Comparison of ENCODE assay signal across 19 mouse cellular contexts in the genomic region with DNA sequence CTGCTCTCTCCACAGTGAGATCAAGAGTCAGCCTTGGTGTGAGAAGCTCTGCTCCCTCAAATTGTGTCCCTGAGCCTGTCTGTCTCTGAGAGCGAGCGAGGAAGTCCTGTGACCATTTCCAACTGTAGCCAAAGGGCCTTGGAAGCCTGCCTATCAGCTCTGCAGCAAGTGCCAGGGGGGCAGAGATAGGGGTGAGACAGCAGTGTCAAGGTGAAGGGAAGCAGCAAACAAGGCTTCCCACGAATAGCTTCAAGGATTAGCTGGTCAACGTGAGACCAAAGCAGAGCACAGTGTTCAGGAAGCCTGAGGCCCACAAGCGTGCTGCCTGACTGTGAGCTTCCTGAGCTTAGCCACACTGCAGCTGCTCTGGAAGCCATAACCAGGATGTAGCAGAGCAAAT. TPM values are rescaled to one million over a fixed set of nuclear protein-coding genes. Genes with fewer than 3 reads are reported as not detected.
DNase-seq lines count a peak whose midpoint lies in the region; ATAC-seq and TF ChIP-seq lines count a peak whose summit lies in the region.
"Had no signal": no experiment of that assay in that cellular context is flagged by ENCODE, and none has a peak within 500 bp of the region (broad histone marks: within the 10 kb centered on the region; RNA-seq: fewer than 3 reads in every experiment).

No protein-coding gene starts in this region.

- H3K9ac ChIP-seq in heart, postnatal 0 days (replicated peaks; ENCODE audit: low read depth, low read length) = no peak overlapping the region
- no peak overlapping the region for H3K9ac ChIP-seq in hindbrain, embryonic 13.5 days
- H3K9ac ChIP-seq: liver, embryonic 13.5 days; neural tube, embryonic 13.5 days had no signal

- ATAC-seq in heart, postnatal 0 days (ENCODE audit: insufficient read depth, low read depth) = peak; percentile 75
- ATAC-seq in hindbrain, embryonic 13.5 days (ENCODE audit: low FRiP score) = no peak
- ATAC-seq: forebrain, embryonic 14.5 days; hindbrain, postnatal 0 days had no signal

- no peak for DNase-seq in testis, postnatal 10 days (ENCODE audit: low spot score)
- DNase-seq in adrenal gland, postnatal 36 days = peak; percentile 47 to 61
- peak; percentile 64 for DNase-seq in heart, postnatal 0 days (ENCODE audit: low spot score)
- DNase-seq in layer of hippocampus, adult 8-10 months (ENCODE audit: low spot score in 2 of 2) = no peak
- DNase-seq in lung, postnatal 25 days (ENCODE audit: low spot score) = no peak
- DNase-seq: cerebellum, postnatal 36 days; gastrocnemius, postnatal 14 days; kidney, adult 8-10 months; liver, embryonic 13.5 days; lung, postnatal 36 days had no signal

- H3K4me1 ChIP-seq in testis, adult 2 months (ENCODE audit: control insufficient read depth, insufficient read depth, low read length) = no peaks in the 10 kb centered on the region; the same call in 1 of the 2 replicates
- H3K4me1 ChIP-seq in heart, postnatal 0 days (ENCODE audit: control insufficient read depth, insufficient read depth) = 0 out of 2 replicates have a peak, but pooled peaks cover 6% of the 10 kb centered on the region
- no peaks in the 10 kb centered on the region for H3K4me1 ChIP-seq in hindbrain, embryonic 13.5 days (replicated peaks)
- H3K4me1 ChIP-seq: liver, embryonic 13.5 days; neural tube, embryonic 13.5 days had no signal

- 28% methylated on average over 5 of the region's 5 CpGs for WGBS in heart, postnatal 0 days
- WGBS in hindbrain, embryonic 13.5 days = 95% methylated on average over 5 of the region's 5 CpGs

- no peak overlapping the region for H3K4me2 ChIP-seq in heart, postnatal 0 days (ENCODE audit: low read depth, low read length)
- no peak overlapping the region for H3K4me2 ChIP-seq in hindbrain, embryonic 13.5 days
- H3K4me2 ChIP-seq: liver, embryonic 13.5 days; neural tube, embryonic 13.5 days had no signal

- no peaks in the 10 kb centered on the region for H3K27me3 ChIP-seq in testis, adult 2 months (ENCODE audit: control insufficient read depth, insufficient read depth, low read length)
- H3K27me3 ChIP-seq in heart, postnatal 0 days (ENCODE audit: control insufficient read depth, insufficient read depth, low read length) = no peaks in the 10 kb centered on the region
- no peaks in the 10 kb centered on the region for H3K27me3 ChIP-seq in hindbrain, embryonic 13.5 days
- H3K27me3 ChIP-seq: liver, embryonic 13.5 days; neural tube, embryonic 13.5 days had no signal

- TF ChIP-seq POLR2A in testis, adult 2 months (IDR thresholded peaks at IDR 0.05; ENCODE audit: control insufficient read depth, low read depth, low read length) = no peak

- no peaks in the 10 kb centered on the region for H3K9me3 ChIP-seq in heart, postnatal 0 days (replicated peaks; ENCODE audit: control insufficient read depth, low read length)
- no peaks in the 10 kb centered on the region for H3K9me3 ChIP-seq in hindbrain, embryonic 13.5 days
- H3K9me3 ChIP-seq: liver, embryonic 13.5 days; neural tube, embryonic 13.5 days had no signal

- no peak overlapping the region for H3K4me3 ChIP-seq in testis, adult 2 months (ENCODE audit: control insufficient read depth, low read depth, low read length)
- no peak overlapping the region for H3K4me3 ChIP-seq in heart, postnatal 0 days (ENCODE audit: low read depth, low read length)
- no peak overlapping the region for H3K4me3 ChIP-seq in hindbrain, embryonic 13.5 days
- H3K4me3 ChIP-seq: liver, embryonic 13.5 days; neural tube, embryonic 13.5 days had no signal

- peaks cover 6% of the 10 kb centered on the region for H3K36me3 ChIP-seq in testis, adult 2 months (ENCODE audit: control insufficient read depth, insufficient read depth, low read length)
- H3K36me3 ChIP-seq in heart, postnatal 0 days (replicated peaks; ENCODE audit: control insufficient read depth, insufficient read depth, low read length) = peaks cover 64% of the 10 kb centered on the region
- H3K36me3 ChIP-seq in hindbrain, embryonic 13.5 days = peaks cover 89% of the 10 kb centered on the region

- peak overlapping the region; percentile 75 for H3K27ac ChIP-seq in testis, adult 2 months (ENCODE audit: control insufficient read depth, insufficient read depth, low read depth, low read length)
- peak overlapping the region; percentile 69 for H3K27ac ChIP-seq in heart, postnatal 0 days (ENCODE audit: low read depth)
- H3K27ac ChIP-seq in hindbrain, embryonic 13.5 days = no peak overlapping the region
- H3K27ac ChIP-seq: hindbrain, postnatal 0 days; liver, embryonic 13.5 days; neural tube, embryonic 13.5 days had no signal

- peak; percentile 86 for TF ChIP-seq EP300 in heart, postnatal 0 days (IDR thresholded peaks at IDR 0.05; ENCODE audit: low read depth)

- no peak for TF ChIP-seq CTCF in testis, adult 2 months (IDR thresholded peaks at IDR 0.05; ENCODE audit: control insufficient read depth, insufficient read depth, insufficient replicate concordance, low read depth, low read length)
- no peak for TF ChIP-seq CTCF in heart, postnatal 0 days (IDR thresholded peaks at IDR 0.05; ENCODE audit: low read depth)

RNA-seq across cellular contexts. Expression of gene Lhfpl5, which starts 16.0 kb away (rescaled TPM):
- 0.10 TPM in 1 of 2 replicates, not detected in the other for polyA plus RNA-seq in testis, adult 2 months (2012; rRNA removed)
- 1 to 10 TPM; 1.3 to 1.8 TPM for total RNA-seq in adrenal gland, postnatal 36 days (2021)
- not detected in 2 replicates for total RNA-seq in heart, postnatal 0 days (2014; rRNA removed; ENCODE audit: low replicate concordance)
- 0.07 and 0.10 TPM in 2 replicates for polyA plus RNA-seq in heart, postnatal 0 days (2015; fragmentation: Nextera tagmentation; extraction: Ambion mirVana)
- total RNA-seq in layer of hippocampus, adult 8-10 months (2022) = 1 to 10 TPM; 3.5 to 5.3 (median 4.2) TPM
- 6.4 and 7.2 TPM in 2 replicates for polyA plus RNA-seq in hindbrain, embryonic 13.5 days (2015; fragmentation: Nextera tagmentation; extraction: Ambion mirVana)
- total RNA-seq: gastrocnemius, postnatal 14 days had no signal
- polyA plus RNA-seq: liver, embryonic 13.5 days had no signal

RNA-seq across cellular contexts. Expression of gene Clps, which starts 30.9 kb away (rescaled TPM):
- polyA plus RNA-seq in testis, adult 2 months (2012; rRNA removed) = 2.5 and 4.1 TPM in 2 replicates
- not detected for total RNA-seq in adrenal gland, postnatal 36 days (2021)
- not detected in 2 replicates for total RNA-seq in heart, postnatal 0 days (2014; rRNA removed; ENCODE audit: low replicate concordance)
- not detected in 2 replicates for polyA plus RNA-seq in heart, postnatal 0 days (2015; fragmentation: Nextera tagmentation; extraction: Ambion mirVana)
- not detected for total RNA-seq in layer of hippocampus, adult 8-10 months (2022)
- 0.58 TPM in 1 of 2 replicates, not detected in the other for polyA plus RNA-seq in hindbrain, embryonic 13.5 days (2015; fragmentation: Nextera tagmentation; extraction: Ambion mirVana)
- total RNA-seq: gastrocnemius, postnatal 14 days; hindbrain, postnatal 0 days; left cerebral cortex, postnatal 10 days; midbrain, postnatal 0 days had no signal
- polyA plus RNA-seq: embryonic facial prominence, embryonic 14.5 days; forebrain, embryonic 14.5 days; hindbrain, postnatal 0 days; midbrain, postnatal 0 days; neural tube, embryonic 13.5 days had no signal

RNA-seq across cellular contexts. Expression of gene Srpk1, which starts 31.0 kb away (rescaled TPM):
- 167 and 171 TPM in 2 replicates for polyA plus RNA-seq in testis, adult 2 months (2012; rRNA removed)
- total RNA-seq in adrenal gland, postnatal 36 days (2021) = 10 to 100 TPM; 57.6 to 69.1 TPM
- total RNA-seq in heart, postnatal 0 days (2014; rRNA removed; ENCODE audit: low replicate concordance) = 16.6 and 21.0 TPM in 2 replicates
- 29.3 and 29.9 TPM in 2 replicates for polyA plus RNA-seq in heart, postnatal 0 days (2015; fragmentation: Nextera tagmentation; extraction: Ambion mirVana)
- total RNA-seq in layer of hippocampus, adult 8-10 months (2022) = 10 to 100 TPM; 70.6 to 94.3 (median 78.3) TPM
- 105 and 107 TPM in 2 replicates for polyA plus RNA-seq in hindbrain, embryonic 13.5 days (2015; fragmentation: Nextera tagmentation; extraction: Ambion mirVana)

RNA-seq across cellular contexts. Expression of gene Clpsl2, which starts 42.3 kb away (rescaled TPM):
- polyA plus RNA-seq in testis, adult 2 months (2012; rRNA removed) = not detected in 2 replicates
- not detected for total RNA-seq in adrenal gland, postnatal 36 days (2021)
- not detected in 2 replicates for total RNA-seq in heart, postnatal 0 days (2014; rRNA removed; ENCODE audit: low replicate concordance)
- not detected in 2 replicates for polyA plus RNA-seq in heart, postnatal 0 days (2015; fragmentation: Nextera tagmentation; extraction: Ambion mirVana)
- total RNA-seq in layer of hippocampus, adult 8-10 months (2022) = not detected
- not detected in 2 replicates for polyA plus RNA-seq in hindbrain, embryonic 13.5 days (2015; fragmentation: Nextera tagmentation; extraction: Ambion mirVana)
- total RNA-seq: gastrocnemius, postnatal 14 days; hindbrain, postnatal 0 days; left cerebral cortex, postnatal 10 days; midbrain, postnatal 0 days had no signal
- polyA plus RNA-seq: embryonic facial prominence, embryonic 14.5 days; forebrain, embryonic 14.5 days; hindbrain, postnatal 0 days; liver, embryonic 13.5 days; midbrain, postnatal 0 days; neural tube, embryonic 13.5 days; stomach, embryonic 14.5 days had no signal

Comparison
In these comparisons a context has a peak if more than half of its experiments do, and no peak if none do; other contexts are left out.
1. DNase-seq: peak in adrenal gland, postnatal 36 days (2 of 2) and heart, postnatal 0 days (single experiment); none in testis, postnatal 10 days (single experiment), layer of hippocampus, adult 8-10 months (0 of 2) and lung, postnatal 25 days (single experiment).